Mouse (Mus musculus): ENCODE data around the gene Tex48. TPM values are rescaled to one million over a fixed set of nuclear protein-coding genes. Genes with fewer than 3 reads are reported as not detected.

Tex48 gene
- not detected in 2 replicates for polyA plus RNA-seq (2015; fragmentation: Nextera tagmentation; extraction: Ambion mirVana)

GRCm38 (mm10) chr4:63622378-63622835 is at the start of gene Tex48:
Gene Tex48, minus strand, starts transcription at chr4:63622428.
- no peak for ATAC-seq
- peak; percentile 77 for TF ChIP-seq CTCF (IDR thresholded peaks at IDR 0.05; ENCODE audit: low read depth)
- H3K27me3 ChIP-seq (replicated peaks; ENCODE audit: control insufficient read depth, insufficient read depth, low read length): no peaks in the 10 kb centered on the region
- no peaks in the 10 kb centered on the region for H3K4me1 ChIP-seq (replicated peaks; ENCODE audit: control insufficient read depth, insufficient read depth, low read length)
- H3K9ac ChIP-seq (ENCODE audit: low read depth, low read length): no peak within 1 kb of the TSS
- H3K4me2 ChIP-seq (replicated peaks; ENCODE audit: low read depth): no peak within 1 kb of the TSS
- no peak within 1 kb of the TSS for H3K27ac ChIP-seq (ENCODE audit: low read depth, low read length)
- no peaks in the 10 kb centered on the region for H3K9me3 ChIP-seq (ENCODE audit: control insufficient read depth)
- WGBS: 49% methylated on average over 5 of the region's 5 CpGs
- no peaks in the 10 kb centered on the region for H3K36me3 ChIP-seq (ENCODE audit: control insufficient read depth, insufficient read depth)
- no peak within 1 kb of the TSS for H3K4me3 ChIP-seq (ENCODE audit: low read depth, low read length)

GRCm38 (mm10) chr4:63668255-63668654 is 46.0 kb upstream of the Tex48 start:
- 66% methylated on average over 4 of the region's 4 CpGs for WGBS

DNA sequence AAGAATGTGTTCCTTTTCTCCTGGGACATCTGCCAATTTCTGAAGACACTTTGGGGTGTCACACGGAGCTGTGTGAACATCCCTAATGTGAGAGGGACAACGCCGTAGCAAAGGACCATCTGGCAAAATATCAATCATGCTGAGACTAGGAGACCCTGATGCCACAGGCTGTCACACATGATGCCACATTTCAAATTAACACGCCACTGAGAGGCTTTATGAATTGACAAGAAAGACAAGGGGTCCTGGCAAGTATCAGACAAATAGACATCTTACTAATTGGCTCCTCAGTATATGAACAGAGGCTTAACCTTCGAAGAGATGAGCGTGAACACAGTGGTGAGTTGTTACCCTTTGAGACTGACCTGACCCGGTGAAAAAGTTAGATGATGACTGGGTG is 43.5 kb upstream of the Tex48 start:
- Histone ChIP-seq H3K9ac (ENCODE audit: low read depth, low read length) (no peak overlapping the region), H3K4me3 (ENCODE audit: low read depth, low read length) (no peak overlapping the region), H3K27me3 (replicated peaks; ENCODE audit: control insufficient read depth, insufficient read depth, low read length) (no peaks in the 10 kb centered on the region), H3K4me2 (replicated peaks; ENCODE audit: low read depth) (no peak overlapping the region), H3K36me3 (ENCODE audit: control insufficient read depth, insufficient read depth) (no peaks in the 10 kb centered on the region), H3K4me1 (replicated peaks; ENCODE audit: control insufficient read depth, insufficient read depth, low read length) (no peaks in the 10 kb centered on the region), H3K27ac (ENCODE audit: low read depth, low read length) (no peak overlapping the region), H3K9me3 (ENCODE audit: control insufficient read depth) (no peaks in the 10 kb centered on the region)
- no peak for ATAC-seq
- TF ChIP-seq CTCF (IDR thresholded peaks at IDR 0.05; ENCODE audit: low read depth): no peak
- 87% methylated on average over 7 of the region's 7 CpGs for whole genome bisulfite sequencing

More at GRCm38 (mm10) chr4:63668255-63668654, 46.0 kb upstream of the Tex48 start:
- H3K4me2 ChIP-seq (replicated peaks; ENCODE audit: low read depth): no peak overlapping the region
- no peak overlapping the region for H3K27ac ChIP-seq (ENCODE audit: low read depth, low read length)
- no peak overlapping the region for H3K9ac ChIP-seq (ENCODE audit: low read depth, low read length)
- no peak for TF ChIP-seq CTCF (IDR thresholded peaks at IDR 0.05; ENCODE audit: low read depth)
- no peaks in the 10 kb centered on the region for H3K4me1 ChIP-seq (replicated peaks; ENCODE audit: control insufficient read depth, insufficient read depth, low read length)
- ATAC-seq: no peak
- H3K27me3 ChIP-seq (replicated peaks; ENCODE audit: control insufficient read depth, insufficient read depth, low read length): no peaks in the 10 kb centered on the region
- no peak overlapping the region for H3K4me3 ChIP-seq (ENCODE audit: low read depth, low read length)
- H3K9me3 ChIP-seq (ENCODE audit: control insufficient read depth): no peaks in the 10 kb centered on the region
- no peaks in the 10 kb centered on the region for H3K36me3 ChIP-seq (ENCODE audit: control insufficient read depth, insufficient read depth)

DNA sequence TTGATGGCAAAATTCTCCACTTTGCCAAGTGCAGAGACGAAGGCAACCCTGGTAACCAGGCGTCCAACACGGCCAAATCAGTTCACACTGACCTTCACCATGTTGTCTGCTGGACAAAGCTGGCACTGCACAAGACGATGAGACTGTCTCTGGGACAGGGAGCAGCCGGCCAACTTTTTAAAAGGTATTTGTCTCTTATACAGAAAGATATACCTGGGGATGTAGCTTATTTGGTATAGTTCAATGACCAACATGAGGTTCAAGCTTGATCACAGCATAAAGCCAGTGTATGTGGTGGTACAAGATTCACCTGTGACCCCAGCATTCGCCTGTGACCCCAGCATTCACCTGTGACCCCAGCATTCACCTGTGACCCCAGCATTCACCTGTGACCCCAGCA is 41.1 kb upstream of the Tex48 start, which contains the start of gene Gm11214:
Gene Gm11214, minus strand, starts transcription at position 101 of the 400 bp plus-strand sequence.
- no peaks in the 10 kb centered on the region for H3K4me1 ChIP-seq (replicated peaks; ENCODE audit: control insufficient read depth, insufficient read depth, low read length)

DNA sequence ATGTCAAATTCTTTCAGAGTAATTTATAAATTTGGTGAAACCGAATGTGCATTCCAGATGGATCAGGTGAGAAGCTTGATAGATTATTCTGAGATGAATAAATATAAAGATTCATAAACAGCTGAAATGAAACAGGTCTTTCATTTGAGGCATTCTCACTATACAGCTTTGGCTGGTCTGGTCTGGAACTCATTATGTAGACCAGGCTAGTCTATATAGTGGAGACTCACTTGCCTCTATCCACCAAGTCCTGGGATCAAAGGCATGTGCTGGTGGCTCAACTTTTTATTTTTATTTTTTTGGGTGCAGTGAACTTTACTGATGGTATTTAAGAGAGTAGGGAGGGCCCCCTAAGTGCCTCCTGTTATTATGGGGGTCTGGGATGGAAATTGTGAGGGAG is 39.6 kb upstream of the Tex48 start:
- TF ChIP-seq CTCF (IDR thresholded peaks at IDR 0.05; ENCODE audit: low read depth): no peak
- Histone ChIP-seq H3K27me3 (replicated peaks; ENCODE audit: control insufficient read depth, insufficient read depth, low read length) (no peaks in the 10 kb centered on the region), H3K4me1 (replicated peaks; ENCODE audit: control insufficient read depth, insufficient read depth, low read length) (no peaks in the 10 kb centered on the region), H3K27ac (ENCODE audit: low read depth, low read length) (no peak overlapping the region), H3K4me3 (ENCODE audit: low read depth, low read length) (no peak overlapping the region), H3K36me3 (ENCODE audit: control insufficient read depth, insufficient read depth) (no peaks in the 10 kb centered on the region), H3K9me3 (ENCODE audit: control insufficient read depth) (no peaks in the 10 kb centered on the region), H3K4me2 (replicated peaks; ENCODE audit: low read depth) (no peak overlapping the region), H3K9ac (ENCODE audit: low read depth, low read length) (no peak overlapping the region)
- WGBS: 78% methylated on average over 1 of the region's 1 CpGs
- ATAC-seq: no peak

More for the DNA sequence above, 41.1 kb upstream of the Tex48 start, which contains the start of gene Gm11214:
- H3K36me3 ChIP-seq (ENCODE audit: control insufficient read depth, insufficient read depth): no peaks in the 10 kb centered on the region
- no peak within 1 kb of the TSS for H3K4me2 ChIP-seq (replicated peaks; ENCODE audit: low read depth)
- H3K9ac ChIP-seq (ENCODE audit: low read depth, low read length): no peak within 1 kb of the TSS
- no peak for ATAC-seq
- H3K4me3 ChIP-seq (ENCODE audit: low read depth, low read length): no peak within 1 kb of the TSS
- no peak within 1 kb of the TSS for H3K27ac ChIP-seq (ENCODE audit: low read depth, low read length)
- H3K9me3 ChIP-seq (ENCODE audit: control insufficient read depth): no peaks in the 10 kb centered on the region
- no peaks in the 10 kb centered on the region for H3K27me3 ChIP-seq (replicated peaks; ENCODE audit: control insufficient read depth, insufficient read depth, low read length)
- WGBS: 93% methylated on average over 6 of the region's 6 CpGs
- TF ChIP-seq CTCF (IDR thresholded peaks at IDR 0.05; ENCODE audit: low read depth): no peak

DNA sequence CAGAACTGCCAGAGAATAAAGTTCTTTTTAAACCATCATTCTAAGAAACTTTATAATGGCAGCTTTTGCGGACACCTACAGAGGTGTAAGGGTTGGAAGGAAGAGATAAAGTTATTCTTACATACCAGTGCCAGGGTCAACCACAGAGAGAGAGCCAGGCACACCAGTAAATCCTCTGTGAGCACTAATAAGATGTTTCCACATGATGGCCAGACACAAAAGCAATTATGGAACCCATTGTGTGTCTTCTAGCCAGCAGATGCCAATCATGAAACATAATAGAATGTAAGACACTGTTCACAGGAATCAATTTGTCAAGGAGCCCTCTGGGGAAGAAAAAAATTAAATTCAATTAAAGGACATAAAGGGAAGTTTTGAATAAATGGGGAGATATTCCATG is 39.2 kb upstream of the Tex48 start:
- Histone ChIP-seq H3K4me2 (replicated peaks; ENCODE audit: low read depth) (no peak overlapping the region), H3K36me3 (ENCODE audit: control insufficient read depth, insufficient read depth) (no peaks in the 10 kb centered on the region), H3K4me1 (replicated peaks; ENCODE audit: control insufficient read depth, insufficient read depth, low read length) (no peaks in the 10 kb centered on the region), H3K9ac (ENCODE audit: low read depth, low read length) (no peak overlapping the region), H3K9me3 (ENCODE audit: control insufficient read depth) (no peaks in the 10 kb centered on the region), H3K4me3 (ENCODE audit: low read depth, low read length) (no peak overlapping the region), H3K27ac (ENCODE audit: low read depth, low read length) (no peak overlapping the region), H3K27me3 (replicated peaks; ENCODE audit: control insufficient read depth, insufficient read depth, low read length) (no peaks in the 10 kb centered on the region)
- TF ChIP-seq CTCF (IDR thresholded peaks at IDR 0.05; ENCODE audit: low read depth): no peak
- ATAC-seq: no peak
- 76% methylated on average over 1 of the region's 1 CpGs for WGBS

DNA sequence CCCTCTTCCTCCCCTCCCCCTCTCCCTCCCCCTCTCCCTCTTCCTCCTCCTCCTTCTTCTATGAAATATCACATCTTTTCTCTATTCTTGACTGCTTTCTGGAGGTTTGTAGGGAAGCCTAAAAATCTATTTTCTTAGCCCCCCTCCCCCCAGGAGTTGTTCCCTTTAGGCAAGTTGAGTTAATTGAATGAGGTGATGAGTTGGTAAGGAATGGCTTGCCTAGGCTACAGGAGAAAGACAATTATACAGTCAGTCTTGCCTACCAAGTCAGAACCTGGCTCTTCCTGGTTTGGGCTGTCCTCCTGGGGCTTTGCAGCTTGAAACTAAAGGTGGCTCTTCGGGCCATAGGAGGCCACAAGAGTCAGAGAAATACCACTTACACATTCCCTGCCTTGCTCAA is 37.5 kb upstream of the Tex48 start:
- TF ChIP-seq CTCF (IDR thresholded peaks at IDR 0.05; ENCODE audit: low read depth): no peak
- Histone ChIP-seq H3K36me3 (ENCODE audit: control insufficient read depth, insufficient read depth) (no peaks in the 10 kb centered on the region), H3K4me3 (ENCODE audit: low read depth, low read length) (no peak overlapping the region), H3K27ac (ENCODE audit: low read depth, low read length) (no peak overlapping the region), H3K4me2 (replicated peaks; ENCODE audit: low read depth) (no peak overlapping the region), H3K9ac (ENCODE audit: low read depth, low read length) (no peak overlapping the region), H3K27me3 (replicated peaks; ENCODE audit: control insufficient read depth, insufficient read depth, low read length) (no peaks in the 10 kb centered on the region), H3K4me1 (replicated peaks; ENCODE audit: control insufficient read depth, insufficient read depth, low read length) (no peaks in the 10 kb centered on the region), H3K9me3 (ENCODE audit: control insufficient read depth) (no peaks in the 10 kb centered on the region)
- ATAC-seq: no peak
- WGBS: 85% methylated on average over 1 of the region's 1 CpGs

Measured in intestine, postnatal 0 days (tissue).